ENCODE assay signal across 11 mouse cellular contexts in genomic region chr3:96332000-96332399, GRCm38 (mm10). TPM values are rescaled to one million over a fixed set of nuclear protein-coding genes. Genes with fewer than 3 reads are reported as not detected.
A peak's percentile ranks its signal among the peaks of the same experiment; 100 is the strongest.
DNase-seq lines count a peak whose midpoint lies in the region; ATAC-seq and TF ChIP-seq lines count a peak whose summit lies in the region.
"Had no signal": no experiment of that assay in that cellular context is flagged by ENCODE, and none has a peak within 500 bp of the region (broad histone marks: within the 10 kb centered on the region; RNA-seq: fewer than 3 reads in every experiment).

No protein-coding gene starts in this region.

- H3K27ac ChIP-seq in lung, embryonic 14.5 days (ENCODE audit: low read depth): no peak overlapping the region
- H3K27ac ChIP-seq in liver, embryonic 13.5 days: no peak overlapping the region
- H3K27ac ChIP-seq: embryonic facial prominence, embryonic 12.5 days; layer of hippocampus, adult 2 months had no signal

- H3K9ac ChIP-seq in lung, embryonic 14.5 days: no peak overlapping the region
- H3K9ac ChIP-seq in liver, embryonic 13.5 days: 0 out of 2 replicates have a peak overlapping the region, but pooled peaks have one; percentile 36
- H3K9ac ChIP-seq: embryonic facial prominence, embryonic 12.5 days had no signal

- H3K4me3 ChIP-seq in lung, embryonic 14.5 days (ENCODE audit: low read depth, low read length): 0 out of 2 replicates have a peak overlapping the region, but pooled peaks have one; percentile 4
- peak overlapping the region; percentile 63 for H3K4me3 ChIP-seq in E14TG2a.4 (replicated peaks; ENCODE audit: low read length)
- peak overlapping the region; percentile 51 for H3K4me3 ChIP-seq in liver, embryonic 13.5 days (replicated peaks)
- H3K4me3 ChIP-seq: embryonic facial prominence, embryonic 12.5 days; layer of hippocampus, adult 2 months had no signal

- H3K27me3 ChIP-seq in lung, embryonic 14.5 days (ENCODE audit: insufficient read depth, low read length): peaks cover 87% of the 10 kb centered on the region
- peaks cover 18% of the 10 kb centered on the region for H3K27me3 ChIP-seq in E14TG2a.4 (ENCODE audit: insufficient read depth, low read length)
- peaks cover 95% of the 10 kb centered on the region for H3K27me3 ChIP-seq in liver, embryonic 13.5 days

- H3K9me3 ChIP-seq in lung, embryonic 14.5 days (ENCODE audit: low read depth, low read length): no peaks in the 10 kb centered on the region
- H3K9me3 ChIP-seq in E14TG2a.4 (ENCODE audit: low read length): peaks cover 14% of the 10 kb centered on the region; the same call in 1 of the 2 replicates
- no peaks in the 10 kb centered on the region for H3K9me3 ChIP-seq in liver, embryonic 13.5 days (replicated peaks)
- H3K9me3 ChIP-seq: embryonic facial prominence, embryonic 12.5 days had no signal

- WGBS in lung, embryonic 14.5 days: 18% methylated on average over 14 of the region's 14 CpGs
- WGBS in liver, embryonic 13.5 days (ENCODE audit: insufficient replicate concordance): 9% methylated on average over 14 of the region's 14 CpGs

- no peak for ATAC-seq in lung, embryonic 14.5 days (ENCODE audit: insufficient read depth)
- ATAC-seq in liver, embryonic 13.5 days (ENCODE audit: low read depth): no peak

- peak; percentile 69 for DNase-seq in heart, adult 11 months
- no peak for DNase-seq in heart, postnatal 36 days
- DNase-seq in lung, embryonic 14.5 days: peak; percentile 9
- no peak for DNase-seq in lung, postnatal 25 days (ENCODE audit: low spot score)
- DNase-seq in liver, embryonic 13.5 days: no peak
- no peak for DNase-seq in Muller cell, postnatal 12 days (ENCODE audit: inconsistent ontology term)
- no peak for DNase-seq in cerebellum, adult 11 months
- DNase-seq: cerebellum, adult 9-10 months had no signal

- no peaks in the 10 kb centered on the region for H3K4me1 ChIP-seq in lung, embryonic 14.5 days (ENCODE audit: insufficient read depth)
- peaks cover 82% of the 10 kb centered on the region for H3K4me1 ChIP-seq in E14TG2a.4 (replicated peaks; ENCODE audit: low read depth, low read length)
- H3K4me1 ChIP-seq in liver, embryonic 13.5 days (replicated peaks): peaks cover 32% of the 10 kb centered on the region

- H3K36me3 ChIP-seq in lung, embryonic 14.5 days (ENCODE audit: insufficient read depth): no peaks in the 10 kb centered on the region
- H3K36me3 ChIP-seq in E14TG2a.4 (ENCODE audit: insufficient read depth, low read length): no peaks in the 10 kb centered on the region
- H3K36me3 ChIP-seq in liver, embryonic 13.5 days: no peaks in the 10 kb centered on the region
- H3K36me3 ChIP-seq: embryonic facial prominence, embryonic 12.5 days had no signal

- no peak for TF ChIP-seq CTCF in lung, embryonic 14.5 days (IDR thresholded peaks at IDR 0.05; ENCODE audit: low read depth)
- no peak for TF ChIP-seq CTCF in E14TG2a.4 (conservative IDR thresholded peaks at IDR 0.05; ENCODE audit: low read length)

- H3K4me2 ChIP-seq in lung, embryonic 14.5 days: peak overlapping the region; percentile 56; the same call in 1 of the 2 replicates
- H3K4me2 ChIP-seq in liver, embryonic 13.5 days: peak overlapping the region; percentile 68

- intact Hi-C loops in heart, postnatal 36 days (cut with DNase I): loop anchor here (2.0 kb wide), 1 partner anchor 69 kb away; no protein-coding TSS in a partner anchor

RNA-seq across cellular contexts. Expression of gene Fcgr1, which starts 38.2 kb away (rescaled TPM):
- total RNA-seq in heart, postnatal 36 days (2021): 1 to 10 TPM in 1 of 2 experiments, under 1 TPM in 1; 0.47 to 1.4 TPM
- polyA plus RNA-seq in lung, embryonic 14.5 days (2014; fragmentation: Nextera tagmentation; extraction: Ambion mirVana): 3.3 and 3.9 TPM in 2 replicates
- polyA plus RNA-seq in liver, embryonic 13.5 days (2015; fragmentation: Nextera tagmentation; extraction: Ambion mirVana): 3.0 and 4.6 TPM in 2 replicates

Comparison
In these comparisons a context has a peak if more than half of its experiments do, and no peak if none do; other contexts are left out.
1. DNase-seq: peak in heart, adult 11 months (single experiment) and lung, embryonic 14.5 days (single experiment); none in heart, postnatal 36 days (0 of 2), lung, postnatal 25 days (single experiment), liver, embryonic 13.5 days (single experiment), Muller cell, postnatal 12 days (single experiment) and cerebellum, adult 11 months (single experiment).
2. H3K4me3 ChIP-seq: peak in every context shown above with its lines; median percentile 63 in E14TG2a.4; 51 in liver, embryonic 13.5 days; 4 in lung, embryonic 14.5 days.